Mouse (Mus musculus) heart, postnatal 0 days (tissue): ENCODE results near the gene Pkn3. TPM values are rescaled to one million over a fixed set of nuclear protein-coding genes. Genes with fewer than 3 reads are reported as not detected.

Experiments used
- ATAC-seq: fragments of 200-750 bp; cut with Nextera tagmentation; 2 replicates; pipeline ENCODE4 v1.8.0; 2017; ENCODE audit warnings: low read depth, moderate number of reproducible peaks, moderate library complexity; ENCODE audit not compliant: insufficient read depth
- DNase-seq: peaks from one replicate; pipeline ENCODE4 v3.0.0-alpha.2; 2016; ENCODE audit warnings: low spot score
- H3K27ac ChIP-seq: fragments of 300-500 bp; sonication (generic); 2 replicates; pipeline ENCODE4 v1.5.1; 2014; ENCODE audit warnings: low read depth, mild to moderate bottlenecking
- H3K27me3 ChIP-seq: fragments of 300-500 bp; sonication (generic); 2 replicates; pipeline ENCODE4 v1.6.1; 2014; ENCODE audit warnings: low read length, mixed read lengths; ENCODE audit not compliant: control insufficient read depth, insufficient read depth
- H3K36me3 ChIP-seq: fragments of 300-500 bp; sonication (generic); replicated peaks from 2 replicates; pipeline ENCODE4 v1.6.1; 2014; ENCODE audit warnings: low read length, mixed read lengths; ENCODE audit not compliant: control insufficient read depth, insufficient read depth
- H3K4me1 ChIP-seq: fragments of 300-500 bp; sonication (generic); 2 replicates; pipeline ENCODE4 v1.6.1; 2014; ENCODE audit warnings: antibody characterized with exemption; ENCODE audit not compliant: control insufficient read depth, insufficient read depth
- H3K4me2 ChIP-seq: fragments of 300-500 bp; sonication (generic); 2 replicates; pipeline ENCODE4 v1.6.1; 2014; ENCODE audit warnings: low read depth, mild to moderate bottlenecking, low read length, moderate library complexity
- H3K4me3 ChIP-seq: fragments of 300-500 bp; sonication (generic); 2 replicates; pipeline ENCODE4 v1.5.1; 2014; ENCODE audit warnings: low read depth, low read length
- H3K9ac ChIP-seq: fragments of 300-500 bp; sonication (generic); replicated peaks from 2 replicates; pipeline ENCODE4 v1.6.1; 2014; ENCODE audit warnings: low read depth, low read length, mixed read lengths
- H3K9me3 ChIP-seq: fragments of 300-500 bp; sonication (generic); replicated peaks from 2 replicates; pipeline ENCODE4 v1.6.1; 2016; ENCODE audit warnings: low read length; ENCODE audit not compliant: control insufficient read depth
- CTCF ChIP-seq: IDR thresholded peaks from 2 replicates; pipeline ENCODE4 v1.5.1; 2016; ENCODE audit warnings: antibody characterized with exemption, control low read depth, low read depth
- EP300 ChIP-seq: IDR thresholded peaks from 2 replicates; pipeline ENCODE4 v1.6.1; 2016; ENCODE audit warnings: antibody characterized with exemption, low read depth
- WGBS: fragments of 180-500 bp; shearing (Covaris S2); extraction: QIAGEN DNeasy Blood & Tissue Kit; methylation state at CpG from one replicate; pipeline ENCODE4 v1.1.7; 2014; 5-methylcytosine and 5-hydroxymethylcytosine counted together
- polyA plus RNA-seq: library from polyadenylated mRNA; unstranded; fragments of >200 nt; fragmentation: Nextera tagmentation; extraction: Ambion mirVana; gene quantifications from 2 replicates; pipeline ENCODE4 v1.2.1, GENCODE M21; 2015
- total RNA-seq: library from RNA; depleted of rRNA; stranded (reverse); fragments of >200 nt; gene quantifications from 2 replicates; pipeline ENCODE4 v1.2.3, GENCODE M21; 2014; ENCODE audit warnings: low replicate concordance

The Pkn3 gene
- total and polyA plus RNA-seq, 2 experiments from 2014 or later: 5.7 to 18.9 TPM

DNA sequence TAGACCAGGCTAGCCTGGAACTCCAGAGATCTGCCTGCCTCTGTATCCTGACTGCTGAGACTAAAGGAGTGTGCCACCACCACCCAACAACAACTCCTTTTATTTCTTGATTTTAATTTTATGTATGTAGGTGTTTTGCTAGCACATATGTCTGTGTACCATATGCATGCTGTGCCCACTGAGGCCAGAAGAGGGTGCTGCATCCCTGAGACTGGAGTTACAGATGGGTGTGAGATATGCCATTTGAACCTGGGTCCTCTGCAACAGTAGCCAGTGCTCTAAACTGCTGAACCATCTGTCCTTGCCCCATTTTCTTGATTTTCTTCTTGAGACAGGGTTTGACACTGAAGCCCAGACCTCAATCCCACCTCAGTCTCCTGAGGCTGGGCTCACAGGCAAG is 28.9 kb downstream of the Pkn3 start:
- no peaks in the 10 kb centered on the region for H3K27me3 ChIP-seq
- H3K9ac ChIP-seq: no peak overlapping the region
- H3K4me2 ChIP-seq: no peak overlapping the region
- ATAC-seq: no peak
- TF ChIP-seq EP300 (no peak), CTCF (peak; percentile 72)
- H3K27ac ChIP-seq: no peak overlapping the region
- no peak overlapping the region for H3K4me3 ChIP-seq
- H3K4me1 ChIP-seq: no peaks in the 10 kb centered on the region
- H3K9me3 ChIP-seq: no peaks in the 10 kb centered on the region
- peaks cover 66% of the 10 kb centered on the region for H3K36me3 ChIP-seq
- DNase-seq: no peak

DNA sequence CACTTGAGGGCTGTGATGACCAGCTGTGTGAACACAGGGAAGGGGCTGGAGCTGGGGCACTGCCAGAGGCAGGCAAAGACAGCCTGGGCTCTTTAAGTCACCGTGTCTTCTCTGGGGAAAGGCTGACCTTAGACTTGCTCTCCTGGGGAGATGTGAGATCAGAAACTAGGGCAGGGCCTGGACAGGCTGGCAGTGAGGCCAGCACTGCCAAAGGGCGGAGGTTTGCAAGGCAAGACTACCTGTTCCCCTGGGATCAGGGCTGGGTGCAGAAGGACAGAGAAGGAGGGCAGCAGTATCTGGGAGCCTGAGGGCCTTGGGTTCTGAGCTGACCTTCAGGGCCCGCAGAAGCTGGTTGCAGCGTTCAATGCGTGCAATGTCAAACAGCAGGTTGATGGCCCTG is 30.2 kb downstream of the Pkn3 start:
- H3K36me3 ChIP-seq: peaks cover 62% of the 10 kb centered on the region
- 91% methylated on average over 5 of the region's 5 CpGs for WGBS
- no peaks in the 10 kb centered on the region for H3K9me3 ChIP-seq
- TF ChIP-seq CTCF (no peak), EP300 (no peak)
- ATAC-seq (no peak), DNase-seq (no peak)
- H3K4me3 ChIP-seq: no peak overlapping the region
- H3K4me2 ChIP-seq: no peak overlapping the region
- H3K9ac ChIP-seq: no peak overlapping the region
- no peak overlapping the region for H3K27ac ChIP-seq
- H3K27me3 ChIP-seq: no peaks in the 10 kb centered on the region
- H3K4me1 ChIP-seq: no peaks in the 10 kb centered on the region

DNA sequence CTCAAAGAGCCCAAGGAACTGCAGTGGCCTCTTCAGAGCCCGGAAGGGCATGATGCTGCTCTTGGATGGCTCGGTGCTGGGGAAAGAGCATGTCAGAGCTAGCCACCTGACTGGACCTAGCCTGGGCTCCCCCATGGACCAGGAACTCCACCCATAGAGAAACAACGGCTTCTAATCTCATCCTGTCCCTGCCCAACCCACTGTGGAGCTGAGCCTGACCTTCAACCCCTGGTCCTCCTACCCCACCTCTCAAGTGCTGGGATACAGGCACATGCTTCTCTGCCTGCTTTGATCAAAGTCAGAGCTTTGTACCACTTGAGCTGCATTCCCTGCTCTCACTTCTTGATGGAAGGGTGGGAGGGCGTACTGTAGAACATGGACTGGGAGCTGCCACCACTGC is 30.8 kb downstream of the Pkn3 start:
- Histone ChIP-seq H3K27ac (no peak overlapping the region), H3K36me3 (peaks cover 62% of the 10 kb centered on the region), H3K9ac (no peak overlapping the region), H3K4me2 (no peak overlapping the region), H3K27me3 (no peaks in the 10 kb centered on the region), H3K9me3 (no peaks in the 10 kb centered on the region), H3K4me3 (no peak overlapping the region), H3K4me1 (no peaks in the 10 kb centered on the region)
- no peak for TF ChIP-seq EP300
- TF ChIP-seq CTCF: no peak
- WGBS: 74% methylated on average over 4 of the region's 4 CpGs
- DNase-seq (no peak), ATAC-seq (no peak)

DNA sequence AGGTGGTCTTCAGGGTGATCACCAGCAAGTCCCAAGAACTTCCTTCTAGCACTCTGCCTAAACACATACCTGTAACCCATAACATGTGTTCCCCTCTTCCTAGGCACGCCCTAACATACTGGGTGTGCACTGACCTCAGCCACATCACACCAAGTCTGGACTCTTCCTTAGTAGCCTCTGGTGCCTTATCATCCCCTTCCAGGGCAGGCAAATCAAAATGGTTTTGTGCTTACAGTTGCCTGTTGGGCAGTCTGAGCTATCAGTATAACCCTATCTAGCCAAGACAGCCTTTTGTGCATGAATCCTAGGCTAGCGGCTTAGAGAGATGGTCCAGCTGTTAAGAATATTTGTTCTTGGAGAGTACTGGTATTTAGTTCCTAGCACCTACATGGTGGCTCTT is 34.0 kb downstream of the Pkn3 start:
- Histone ChIP-seq H3K27ac (no peak overlapping the region), H3K9me3 (no peaks in the 10 kb centered on the region), H3K36me3 (peaks cover 57% of the 10 kb centered on the region), H3K4me3 (no peak overlapping the region), H3K4me2 (no peak overlapping the region), H3K9ac (no peak overlapping the region), H3K4me1 (no peaks in the 10 kb centered on the region), H3K27me3 (no peaks in the 10 kb centered on the region)
- 89% methylated on average over 2 of the region's 2 CpGs for WGBS
- no peak for TF ChIP-seq EP300
- TF ChIP-seq CTCF: no peak
- ATAC-seq (no peak), DNase-seq (no peak)

DNA sequence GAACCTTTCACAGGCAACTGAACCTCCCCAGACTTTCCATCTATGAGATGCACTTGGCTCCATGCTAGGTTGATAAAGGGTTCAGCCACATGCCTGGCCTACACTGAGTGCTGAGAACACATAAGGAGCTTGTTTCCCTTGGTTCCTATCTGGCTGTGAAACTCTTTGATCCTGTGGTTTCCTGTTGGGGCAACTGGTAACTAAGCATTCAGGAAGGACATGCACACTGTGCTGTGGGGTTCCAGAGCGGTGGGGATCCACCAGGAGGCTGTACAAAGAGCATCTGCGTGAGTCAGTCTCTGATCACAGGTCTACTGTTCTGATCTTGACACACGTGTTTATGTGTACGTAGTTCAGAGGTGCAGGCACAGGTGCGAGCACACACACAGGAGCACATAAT is 35.1 kb downstream of the Pkn3 start:
- Histone ChIP-seq H3K27ac (no peak overlapping the region), H3K4me2 (no peak overlapping the region), H3K4me3 (no peak overlapping the region), H3K27me3 (no peaks in the 10 kb centered on the region), H3K36me3 (peaks cover 47% of the 10 kb centered on the region), H3K4me1 (no peaks in the 10 kb centered on the region), H3K9ac (no peak overlapping the region), H3K9me3 (no peaks in the 10 kb centered on the region)
- DNase-seq (no peak), ATAC-seq (no peak)
- no peak for TF ChIP-seq CTCF
- 81% methylated on average over 5 of the region's 5 CpGs for WGBS

DNA sequence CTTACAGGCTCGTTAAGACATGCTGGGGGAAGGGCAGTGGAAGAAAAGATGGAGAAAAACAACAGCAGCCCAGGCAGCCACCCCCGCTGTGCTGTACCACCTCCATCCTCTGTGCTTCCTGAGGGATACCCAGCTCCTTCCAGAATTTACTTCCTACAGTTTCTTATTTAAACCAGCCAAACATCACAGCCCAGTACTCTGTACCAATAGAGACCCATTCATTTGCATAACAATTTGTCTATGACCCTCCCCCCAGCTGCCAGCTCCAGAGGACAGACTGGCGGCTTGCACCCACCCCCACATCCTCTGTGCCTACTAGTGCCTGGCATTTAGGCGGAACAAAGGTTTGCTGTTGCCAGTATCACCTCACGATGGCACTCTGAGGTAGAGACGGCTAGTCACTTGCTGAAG is 42.2 kb downstream of the Pkn3 start:
- H3K4me1 ChIP-seq: peaks cover 8% of the 10 kb centered on the region
- no peaks in the 10 kb centered on the region for H3K9me3 ChIP-seq
- ATAC-seq (no peak), DNase-seq (no peak)
- no peak overlapping the region for H3K4me3 ChIP-seq
- no peak overlapping the region for H3K4me2 ChIP-seq
- no peaks in the 10 kb centered on the region for H3K27me3 ChIP-seq
- no peak overlapping the region for H3K27ac ChIP-seq
- no peak overlapping the region for H3K9ac ChIP-seq
- no peaks in the 10 kb centered on the region for H3K36me3 ChIP-seq
- WGBS: 47% methylated on average over 6 of the region's 6 CpGs
- TF ChIP-seq CTCF: no peak
- TF ChIP-seq EP300: no peak
